Mouse (Mus musculus) lung, postnatal 0 days (tissue): ENCODE data around the gene Trak2. TPM values are rescaled to one million over a fixed set of nuclear protein-coding genes. Genes with fewer than 3 reads are reported as not detected.

Source experiments
- ATAC-seq: fragments of 200-750 bp; cut with Nextera tagmentation; 2 replicates; pipeline ENCODE4 v1.8.0; 2017; ENCODE audit warnings: moderate library complexity
- DNase-seq: peaks from one replicate; pipeline ENCODE4 v3.0.0-alpha.2; 2016; ENCODE audit warnings: low spot score
- H3K27ac ChIP-seq: fragments of 300-500 bp; sonication (generic); 2 replicates; pipeline ENCODE4 v1.5.1; 2014; ENCODE audit warnings: antibody characterized with exemption, mild to moderate bottlenecking, low read length, mixed read lengths
- H3K27me3 ChIP-seq: fragments of 300-500 bp; sonication (generic); replicated peaks from 2 replicates; pipeline ENCODE4 v1.6.1; 2014; ENCODE audit warnings: low read length, mixed read lengths; ENCODE audit not compliant: insufficient read depth
- H3K36me3 ChIP-seq: fragments of 300-500 bp; sonication (generic); 2 replicates; pipeline ENCODE4 v1.6.1; 2014; ENCODE audit warnings: low read length, mixed read lengths; ENCODE audit not compliant: insufficient read depth
- H3K4me1 ChIP-seq: fragments of 300-500 bp; sonication (generic); 2 replicates; pipeline ENCODE4 v1.6.1; 2014; ENCODE audit warnings: antibody characterized with exemption, low read depth, low read length, mixed read lengths; ENCODE audit not compliant: insufficient read depth
- H3K4me2 ChIP-seq: fragments of 300-500 bp; sonication (generic); replicated peaks from 2 replicates; pipeline ENCODE4 v1.6.1; 2014; ENCODE audit warnings: low read depth, mild to moderate bottlenecking, low read length, moderate library complexity, mixed read lengths
- H3K4me3 ChIP-seq: fragments of 300-500 bp; sonication (generic); 2 replicates; pipeline ENCODE4 v1.5.1; 2014; ENCODE audit warnings: low read depth, low read length
- H3K9ac ChIP-seq: fragments of 300-500 bp; sonication (generic); replicated peaks from 2 replicates; pipeline ENCODE4 v1.6.1; 2014; ENCODE audit warnings: low read depth, mild to moderate bottlenecking
- H3K9me3 ChIP-seq: fragments of 300-500 bp; sonication (generic); 2 replicates; pipeline ENCODE4 v1.6.1; 2016; ENCODE audit warnings: low read length, mixed read lengths
- CTCF ChIP-seq: IDR thresholded peaks from 2 replicates; pipeline ENCODE4 v1.5.1; 2016; ENCODE audit warnings: antibody characterized with exemption, mild to moderate bottlenecking
- EP300 ChIP-seq: IDR thresholded peaks from 2 replicates; pipeline ENCODE4 v1.6.1; 2016; ENCODE audit warnings: antibody characterized with exemption, mild to moderate bottlenecking, control low read depth
- WGBS: fragments of 180-500 bp; shearing (Covaris S2); extraction: QIAGEN DNeasy Blood & Tissue Kit; methylation state at CpG from one replicate; pipeline ENCODE4 v1.1.7; 2014; 5-methylcytosine and 5-hydroxymethylcytosine counted together
- polyA plus RNA-seq: library from polyadenylated mRNA; unstranded; fragments of >200 nt; fragmentation: Nextera tagmentation; extraction: Ambion mirVana; gene quantifications from 2 replicates; pipeline ENCODE4 v1.2.1, GENCODE M21; 2015

Trak2 gene
- polyA plus RNA-seq, 1 experiment from 2014 or later: 10.1 TPM

DNA sequence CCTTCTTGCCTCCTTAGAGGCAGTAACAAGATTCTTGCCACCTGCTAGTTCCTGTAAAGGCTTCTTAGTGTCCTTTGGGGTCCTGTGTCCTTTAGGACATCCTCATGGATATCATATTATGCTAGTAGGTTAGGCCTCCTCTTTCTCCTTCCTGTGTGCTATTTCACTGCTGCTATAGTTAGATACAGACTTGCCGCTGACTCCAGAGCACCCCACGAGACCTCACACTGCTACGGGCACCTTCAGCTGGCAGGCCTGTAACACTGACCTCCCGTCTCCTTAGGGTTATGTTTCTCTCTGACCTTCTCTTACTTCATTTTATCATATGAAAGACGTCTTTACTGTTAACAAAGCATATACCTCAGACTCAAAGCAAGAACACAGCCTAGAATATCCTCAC is 11.4 kb upstream of the Trak2 start:
- no peaks in the 10 kb centered on the region for H3K9me3 ChIP-seq
- 83% methylated on average over 5 of the region's 5 CpGs for WGBS
- no peaks in the 10 kb centered on the region for H3K27me3 ChIP-seq
- DNase-seq: no peak
- no peak overlapping the region for H3K4me2 ChIP-seq
- no peak overlapping the region for H3K27ac ChIP-seq
- H3K4me3 ChIP-seq: no peak overlapping the region
- peaks cover 31% of the 10 kb centered on the region for H3K36me3 ChIP-seq
- ATAC-seq: no peak
- TF ChIP-seq CTCF (no peak), EP300 (no peak)
- H3K4me1 ChIP-seq: no peaks in the 10 kb centered on the region
- no peak overlapping the region for H3K9ac ChIP-seq

DNA sequence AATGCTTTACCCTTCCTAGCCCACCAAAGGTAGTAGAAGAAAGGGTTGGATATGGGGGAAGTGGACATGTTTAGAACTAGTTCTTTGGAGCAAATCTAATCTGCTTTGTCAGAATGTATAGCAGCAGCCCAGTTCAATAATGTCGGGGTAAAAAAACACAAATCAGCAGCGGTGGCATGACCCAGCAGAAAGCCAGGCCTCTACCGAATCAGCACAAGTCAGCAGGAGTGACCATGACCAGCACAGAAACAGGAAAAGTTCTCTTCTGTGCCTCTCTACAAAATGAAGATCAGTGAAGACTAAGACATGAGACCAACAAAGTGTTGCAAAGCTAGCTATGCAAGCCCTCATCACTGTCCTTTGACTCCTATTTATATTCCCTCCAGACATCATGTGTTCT is 9.0 kb upstream of the Trak2 start:
- H3K4me3 ChIP-seq: no peak overlapping the region
- TF ChIP-seq CTCF: no peak
- no peak for TF ChIP-seq EP300
- 84% methylated on average over 3 of the region's 3 CpGs for WGBS

DNA sequence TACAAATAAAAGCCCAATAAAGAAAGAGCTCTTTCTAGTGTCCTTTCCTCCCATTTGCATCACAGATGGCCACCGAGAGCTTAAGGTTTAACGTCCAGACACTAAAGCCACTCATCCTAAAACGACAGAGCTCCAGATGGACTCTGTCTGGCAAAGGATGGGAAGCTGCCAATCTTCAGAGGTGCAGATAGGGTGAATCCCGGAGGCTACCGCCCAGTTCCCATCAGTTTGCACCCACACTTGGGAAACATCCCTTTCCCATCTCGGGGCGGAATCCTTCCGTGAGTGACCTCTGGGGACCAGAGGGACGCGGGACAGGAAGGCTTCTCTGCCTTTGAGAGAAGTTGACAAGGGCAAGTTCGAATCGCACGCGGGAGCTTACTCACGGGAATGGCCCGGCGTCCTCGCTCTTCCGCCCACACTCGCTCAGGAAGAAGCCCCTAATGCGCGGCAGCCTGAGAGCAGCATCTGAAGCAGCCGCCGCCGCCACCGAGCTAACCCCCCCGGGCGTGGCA is 322 bp downstream of the Trak2 start:
- Histone ChIP-seq H3K27me3 (no peaks in the 10 kb centered on the region), H3K9me3 (no peaks in the 10 kb centered on the region), H3K9ac (peak overlapping the region; percentile 61), H3K36me3 (no peaks in the 10 kb centered on the region), H3K4me1 (peaks cover 5% of the 10 kb centered on the region; the same call in 1 of the 2 replicates), H3K4me2 (peak overlapping the region; percentile 77), H3K4me3 (peak overlapping the region; percentile 78), H3K27ac (peak overlapping the region; percentile 86)
- WGBS: under 1% methylated on average over 28 of the region's 28 CpGs
- DNase-seq (peak; percentile 76), ATAC-seq (peak; percentile 18; the same call in 1 of the 2 replicates)
- TF ChIP-seq EP300: no peak
- TF ChIP-seq CTCF: 0 out of 2 replicates have a peak, but pooled peaks have one; percentile 8

More for the DNA sequence above, 9.0 kb upstream of the Trak2 start:
- Histone ChIP-seq H3K27me3 (no peaks in the 10 kb centered on the region), H3K4me1 (no peaks in the 10 kb centered on the region), H3K4me2 (no peak overlapping the region), H3K9me3 (no peaks in the 10 kb centered on the region), H3K9ac (no peak overlapping the region), H3K27ac (no peak overlapping the region), H3K36me3 (peaks cover 32% of the 10 kb centered on the region)
- DNase-seq (no peak), ATAC-seq (no peak)

DNA sequence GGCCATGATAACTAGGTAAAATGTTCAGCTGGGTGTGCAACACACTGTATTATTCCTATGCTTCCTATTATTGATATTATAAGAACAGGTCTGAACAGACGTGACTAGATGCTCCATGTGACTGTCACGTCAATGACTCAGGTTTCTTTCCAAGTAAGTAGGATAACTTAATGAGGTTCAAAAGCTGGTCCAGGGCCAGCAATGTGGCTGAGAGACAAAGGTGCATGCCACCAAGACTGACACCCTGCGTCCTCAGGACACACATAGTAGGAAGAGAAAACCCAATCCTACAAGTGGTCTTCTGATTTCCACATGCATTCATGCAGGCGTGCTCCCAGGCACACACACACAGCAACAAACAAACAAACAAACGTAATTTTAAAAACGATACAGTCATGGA is 2.1 kb downstream of the Trak2 start:
- Histone ChIP-seq H3K9me3 (no peaks in the 10 kb centered on the region), H3K4me2 (no peak overlapping the region), H3K4me1 (peaks cover 5% of the 10 kb centered on the region; the same call in 1 of the 2 replicates), H3K36me3 (no peaks in the 10 kb centered on the region), H3K27ac (no peak overlapping the region), H3K9ac (no peak overlapping the region), H3K27me3 (no peaks in the 10 kb centered on the region), H3K4me3 (no peak overlapping the region)
- 90% methylated on average over 6 of the region's 6 CpGs for WGBS
- TF ChIP-seq CTCF: no peak
- TF ChIP-seq EP300: no peak
- DNase-seq (no peak), ATAC-seq (no peak)

DNA sequence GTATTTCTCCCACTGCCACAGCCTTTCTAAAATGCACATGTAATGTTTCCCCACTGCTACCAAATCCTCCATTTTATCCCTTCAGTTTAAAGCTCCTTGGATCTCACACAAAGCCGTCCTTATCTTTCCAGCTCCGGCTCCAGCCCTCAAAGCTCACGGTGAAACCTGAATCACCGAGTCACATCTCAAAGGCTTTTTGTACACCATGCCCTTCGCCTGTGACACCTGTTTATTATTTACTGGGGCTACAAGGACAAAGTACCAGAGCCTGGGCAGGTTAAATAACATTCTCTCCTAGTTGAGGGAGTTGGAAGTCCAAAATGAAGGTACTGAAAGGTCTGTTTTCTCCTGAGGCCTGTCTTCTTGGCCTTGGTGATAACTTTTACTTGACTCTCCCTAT is 3.2 kb downstream of the Trak2 start:
- ATAC-seq: no peak

DNA sequence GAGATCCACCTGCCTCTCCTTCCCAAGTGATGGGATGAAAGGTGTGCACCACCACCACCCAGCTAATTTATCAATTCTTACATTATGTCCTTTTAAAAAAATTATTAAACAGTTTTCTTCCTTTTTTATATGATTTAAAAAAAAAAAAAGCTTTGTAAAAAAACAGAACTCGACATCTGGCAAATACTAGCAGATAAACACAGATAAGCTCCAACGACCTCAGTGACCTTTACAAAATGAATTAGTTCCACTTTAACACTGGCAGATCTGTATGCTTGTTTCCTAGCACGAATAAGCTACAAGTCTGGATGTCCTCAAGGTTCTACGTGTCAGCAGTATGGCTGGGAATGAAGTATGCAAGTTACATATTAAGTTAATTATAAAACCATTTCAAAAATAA is 5.7 kb downstream of the Trak2 start:
- no peak overlapping the region for H3K4me3 ChIP-seq
- H3K4me2 ChIP-seq: no peak overlapping the region
- no peak overlapping the region for H3K27ac ChIP-seq
- H3K4me1 ChIP-seq: peaks cover 7% of the 10 kb centered on the region
- H3K9me3 ChIP-seq: no peaks in the 10 kb centered on the region
- DNase-seq (no peak), ATAC-seq (no peak)
- no peak for TF ChIP-seq EP300
- TF ChIP-seq CTCF: no peak
- no peaks in the 10 kb centered on the region for H3K27me3 ChIP-seq
- H3K9ac ChIP-seq: no peak overlapping the region
- 39% methylated on average over 4 of the region's 4 CpGs for WGBS
- H3K36me3 ChIP-seq: no peaks in the 10 kb centered on the region

More for the DNA sequence above, 3.2 kb downstream of the Trak2 start:
- TF ChIP-seq CTCF (no peak), EP300 (no peak)
- H3K27me3 ChIP-seq: no peaks in the 10 kb centered on the region
- no peak overlapping the region for H3K9ac ChIP-seq
- no peak overlapping the region for H3K4me2 ChIP-seq
- H3K4me3 ChIP-seq: no peak overlapping the region
- peaks cover 5% of the 10 kb centered on the region; the same call in 1 of the 2 replicates for H3K4me1 ChIP-seq
- no peak overlapping the region for H3K27ac ChIP-seq
- no peaks in the 10 kb centered on the region for H3K36me3 ChIP-seq
- WGBS: 70% methylated on average over 5 of the region's 5 CpGs
- H3K9me3 ChIP-seq: no peaks in the 10 kb centered on the region
- no peak for DNase-seq

DNA sequence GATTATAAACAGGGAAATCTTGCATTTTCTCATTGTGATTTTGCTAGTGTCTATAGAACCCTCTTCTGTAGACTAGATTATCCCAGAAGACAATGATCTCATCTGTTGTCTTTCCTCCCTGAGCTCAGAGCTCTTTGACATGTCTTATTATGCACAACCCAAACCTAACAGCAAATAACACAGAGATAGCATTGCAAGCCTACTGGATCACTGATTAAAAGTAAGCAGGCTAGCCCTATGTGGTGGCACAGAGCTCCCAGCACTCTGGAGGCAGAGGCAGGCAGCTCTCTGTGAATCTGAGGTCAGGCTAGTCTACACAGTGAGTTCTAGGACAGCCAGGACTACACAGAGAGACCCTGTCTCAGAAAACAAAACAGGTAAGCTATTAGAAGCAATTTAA is 10.4 kb downstream of the Trak2 start:
- Histone ChIP-seq H3K36me3 (no peaks in the 10 kb centered on the region), H3K27ac (no peak overlapping the region), H3K4me3 (no peak overlapping the region), H3K9ac (no peak overlapping the region), H3K9me3 (no peaks in the 10 kb centered on the region), H3K4me1 (peaks cover 3% of the 10 kb centered on the region; the same call in 1 of the 2 replicates), H3K27me3 (no peaks in the 10 kb centered on the region), H3K4me2 (no peak overlapping the region)
- no peak for ATAC-seq
- TF ChIP-seq CTCF (no peak), EP300 (no peak)
- no peak for DNase-seq
